Mouse (Mus musculus): Measurements from ENCODE around the gene Arl4d.

Gene Arl4d

DNA sequence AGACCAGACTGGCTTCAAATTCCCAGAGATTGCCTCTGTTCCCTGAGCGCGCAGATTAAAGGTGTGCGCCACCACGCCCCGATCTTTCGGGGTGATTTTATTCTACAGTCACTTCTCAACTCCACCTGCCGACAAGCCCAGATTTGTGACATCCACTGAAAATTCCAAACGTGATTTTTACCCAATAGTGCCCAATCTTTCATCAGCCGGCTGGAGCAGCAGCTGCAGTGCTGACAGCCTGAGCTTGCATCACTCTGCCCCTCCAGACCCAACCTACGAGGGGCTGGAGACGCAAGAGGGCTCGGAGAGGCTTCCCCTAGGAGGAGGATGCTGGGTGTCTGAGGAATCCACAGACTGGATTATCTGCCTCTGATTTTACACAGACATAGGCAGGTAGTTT, 12.3 kb downstream of the Arl4d start:
- 82% methylated on average over 12 of the region's 12 CpGs for WGBS

DNA sequence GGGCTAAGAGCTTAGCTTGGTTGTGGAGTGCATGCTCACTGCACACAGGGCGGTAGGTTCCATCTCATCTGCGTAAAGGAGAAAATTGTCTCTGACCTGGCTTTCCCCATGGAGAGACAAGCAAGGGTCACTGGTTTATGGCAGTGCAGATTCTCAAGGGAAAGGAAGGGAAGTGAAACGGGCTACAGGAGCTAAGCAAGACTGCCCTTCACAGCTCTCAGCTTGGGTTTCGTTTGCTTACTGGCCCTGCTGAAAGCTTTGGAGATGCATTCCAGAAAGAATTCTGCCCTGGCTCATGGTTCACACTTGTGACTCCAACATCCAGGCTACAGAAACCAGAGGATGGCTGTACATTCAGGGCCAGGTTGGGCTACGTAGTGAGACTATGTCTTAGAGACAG, 13.4 kb downstream of the Arl4d start:
- WGBS = 87% methylated on average over 5 of the region's 5 CpGs

DNA sequence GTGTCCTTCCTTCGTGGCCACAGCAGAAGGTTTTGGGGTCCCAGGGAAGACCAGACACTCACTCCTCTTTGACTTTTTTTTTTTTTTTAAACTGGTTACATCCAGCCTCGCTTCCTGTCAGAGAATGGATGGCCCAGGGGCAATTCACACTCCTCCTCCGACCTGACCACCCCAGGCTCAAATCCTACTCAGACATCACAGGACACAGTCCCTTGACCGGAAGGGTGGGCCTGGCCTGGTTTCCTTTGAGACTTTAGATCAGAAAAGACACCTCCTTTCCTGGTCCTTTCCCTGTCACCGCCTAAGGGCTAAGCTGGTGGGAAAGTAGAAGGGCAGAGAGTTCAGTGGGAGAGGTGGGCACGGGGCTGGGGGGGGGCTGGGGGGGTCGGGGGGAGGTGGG, 14.6 kb downstream of the Arl4d start:
- WGBS = 57% methylated on average over 7 of the region's 7 CpGs

DNA sequence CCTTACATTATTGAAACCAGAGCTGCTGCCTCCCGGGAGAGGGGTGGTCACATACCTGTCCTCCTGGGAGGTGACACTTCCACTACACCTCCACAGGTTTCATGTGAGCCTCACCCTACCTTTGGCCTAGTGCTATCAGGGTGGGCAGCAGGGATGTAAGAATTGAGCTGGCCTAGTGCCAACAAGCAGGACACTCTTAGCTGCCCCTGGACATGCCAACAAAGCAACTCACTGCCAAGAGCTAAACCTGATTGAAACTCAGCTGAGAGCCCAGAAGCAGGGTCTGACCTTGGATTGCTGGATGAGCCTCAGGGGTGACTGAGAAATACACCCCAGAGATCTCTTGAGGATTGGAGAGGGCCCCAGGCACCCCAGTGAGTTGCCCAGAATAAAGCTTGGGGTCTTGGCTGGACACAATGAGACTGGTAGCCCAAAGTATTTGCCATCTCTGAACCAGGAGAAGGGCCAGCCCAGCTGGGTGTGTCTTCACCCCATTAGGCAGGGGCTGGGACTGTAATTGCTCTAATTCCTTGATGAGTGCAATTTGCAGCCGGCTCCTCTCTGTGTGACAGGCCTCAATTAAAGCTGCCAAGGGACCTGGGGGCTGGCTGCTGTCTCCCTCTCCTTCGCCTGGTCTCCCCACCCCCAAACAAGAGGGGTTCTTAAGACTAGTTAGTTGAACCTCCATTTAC, 15.4 kb downstream of the Arl4d start:
- 57% methylated on average over 3 of the region's 3 CpGs for WGBS

DNA sequence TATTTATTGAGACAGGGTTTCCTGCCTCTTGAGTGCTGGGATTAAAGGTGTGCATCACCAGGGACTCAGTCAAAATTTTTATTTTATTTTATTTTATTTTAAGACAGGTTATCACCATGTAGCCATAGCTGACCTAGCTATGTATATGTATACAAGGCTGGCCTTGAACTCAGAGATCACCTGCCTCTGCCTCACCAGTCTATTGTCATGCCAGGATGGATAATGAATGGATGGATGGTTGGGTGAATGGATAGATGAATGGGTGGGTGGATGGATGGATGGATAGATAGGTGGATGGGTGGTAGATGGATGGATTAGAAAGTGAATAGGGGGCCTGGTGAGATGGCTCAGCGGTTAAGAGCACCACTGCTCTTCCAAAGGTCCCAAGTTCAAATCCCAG, 16.6 kb downstream of the Arl4d start:
- WGBS = 92% methylated on average over 1 of the region's 1 CpGs

DNA sequence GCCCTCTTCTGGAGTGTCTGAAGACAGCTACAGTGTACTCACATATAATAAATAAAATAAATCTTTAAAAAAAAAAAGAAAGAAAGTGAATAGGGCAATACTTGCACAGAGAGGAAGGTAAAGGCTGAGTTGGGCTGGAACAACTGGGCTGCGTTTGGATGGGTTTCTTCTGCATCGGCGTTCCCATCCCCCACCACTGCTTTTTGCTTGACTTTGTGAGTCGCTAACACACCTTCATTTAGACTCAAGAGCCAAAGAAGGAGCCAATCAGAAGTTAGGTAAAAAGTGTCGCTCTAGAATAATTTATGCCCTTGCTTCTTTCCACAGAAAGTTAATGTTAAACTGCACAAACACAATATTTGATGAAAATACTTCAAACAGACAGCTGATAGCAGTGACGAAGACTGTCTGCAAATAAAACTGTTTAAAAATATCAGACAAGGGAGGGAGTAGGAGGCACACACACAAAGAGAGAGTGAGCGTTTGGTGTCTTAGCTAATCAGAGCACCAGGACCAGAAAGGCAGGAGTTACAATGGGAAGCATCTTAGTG, 17.1 kb downstream of the Arl4d start:
- WGBS = 66% methylated on average over 7 of the region's 7 CpGs

DNA sequence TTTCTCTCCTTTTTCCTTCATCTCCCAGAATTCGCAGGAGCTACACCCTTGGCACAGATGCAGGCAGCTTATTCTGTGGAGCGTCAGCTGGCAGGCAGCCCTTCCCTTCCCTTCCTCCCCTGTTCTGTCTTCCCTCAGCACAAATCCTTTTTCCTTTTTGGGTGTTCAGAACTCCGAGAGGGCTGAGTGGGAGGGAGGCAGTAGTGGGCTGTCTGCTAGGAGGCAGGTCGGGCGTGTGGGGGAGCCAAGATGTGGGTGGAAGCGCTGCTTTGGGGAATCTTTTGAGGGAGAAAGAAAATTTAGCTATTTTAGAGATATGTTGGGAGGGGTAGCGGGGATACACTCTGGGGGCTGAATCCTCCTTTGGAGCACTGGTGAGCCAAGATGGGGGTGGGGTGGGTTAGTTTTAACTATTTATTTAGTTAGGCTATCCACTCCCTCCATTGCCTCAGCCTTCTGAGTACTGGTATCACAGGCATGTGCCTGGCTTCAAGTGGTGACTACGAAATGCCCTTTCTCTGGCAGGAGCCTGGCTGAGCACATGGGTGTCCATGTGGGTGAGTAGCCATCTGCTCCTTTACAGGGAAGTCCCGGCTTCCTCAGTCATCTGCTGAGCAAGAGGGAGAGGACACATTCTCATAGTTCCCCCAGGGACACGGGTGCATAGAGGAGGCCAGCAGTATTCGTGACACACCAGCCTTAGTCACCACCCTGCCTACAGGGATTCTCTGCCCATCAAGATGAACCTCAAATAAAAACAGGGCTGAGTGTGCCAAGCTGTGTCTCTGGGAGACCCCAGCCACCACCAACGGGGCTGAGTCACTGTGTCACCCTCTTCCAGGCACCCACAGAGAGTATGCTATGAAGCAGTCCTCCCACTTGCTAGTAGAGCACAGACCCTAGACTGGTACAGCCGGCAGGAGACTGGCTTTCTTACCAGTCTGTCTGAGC, 22.3 kb downstream of the Arl4d start:
- 15% methylated on average over 13 of the region's 13 CpGs for WGBS

DNA sequence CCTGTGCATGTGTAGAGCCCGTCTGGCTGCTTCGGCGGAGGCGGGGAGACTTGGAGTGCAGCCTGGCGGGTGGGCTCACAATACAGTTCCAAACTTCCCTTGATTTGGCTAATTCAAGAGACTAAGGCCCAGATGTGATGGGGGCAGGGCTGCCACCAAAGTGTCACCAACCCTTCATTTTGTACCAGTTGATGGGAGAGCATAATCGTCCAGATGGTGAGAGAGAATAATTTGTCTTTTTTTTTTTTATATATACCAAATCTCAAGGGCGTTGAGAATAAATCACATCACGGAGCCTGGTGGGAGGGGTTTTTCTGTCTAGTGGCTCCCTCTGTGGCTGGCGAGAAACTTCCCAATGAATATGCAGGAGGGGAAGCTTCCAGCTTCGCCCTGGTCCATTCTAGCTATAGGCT, 24.4 kb downstream of the Arl4d start:
- WGBS = 31% methylated on average over 10 of the region's 10 CpGs

DNA sequence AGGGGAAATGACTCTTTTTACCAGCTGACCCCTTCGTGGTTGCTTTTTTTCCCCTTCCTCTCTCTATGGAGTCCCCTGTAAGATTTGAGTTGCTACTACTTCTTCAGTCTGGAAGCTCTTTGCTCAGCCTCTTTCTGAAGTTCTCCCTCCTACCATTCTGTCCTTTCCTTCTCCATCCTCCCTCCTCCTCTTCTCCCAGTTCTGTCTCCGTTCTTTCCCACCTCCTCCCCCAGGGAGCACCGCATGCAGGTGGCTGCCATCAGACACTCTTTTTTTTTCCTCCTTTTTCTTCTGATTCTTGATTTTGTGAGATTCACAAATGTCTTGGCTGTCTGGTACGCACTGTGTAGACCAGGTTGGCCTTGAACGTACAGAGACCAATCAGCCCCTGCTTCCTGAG, 25.0 kb downstream of the Arl4d start:
- 44% methylated on average over 5 of the region's 5 CpGs for WGBS

DNA sequence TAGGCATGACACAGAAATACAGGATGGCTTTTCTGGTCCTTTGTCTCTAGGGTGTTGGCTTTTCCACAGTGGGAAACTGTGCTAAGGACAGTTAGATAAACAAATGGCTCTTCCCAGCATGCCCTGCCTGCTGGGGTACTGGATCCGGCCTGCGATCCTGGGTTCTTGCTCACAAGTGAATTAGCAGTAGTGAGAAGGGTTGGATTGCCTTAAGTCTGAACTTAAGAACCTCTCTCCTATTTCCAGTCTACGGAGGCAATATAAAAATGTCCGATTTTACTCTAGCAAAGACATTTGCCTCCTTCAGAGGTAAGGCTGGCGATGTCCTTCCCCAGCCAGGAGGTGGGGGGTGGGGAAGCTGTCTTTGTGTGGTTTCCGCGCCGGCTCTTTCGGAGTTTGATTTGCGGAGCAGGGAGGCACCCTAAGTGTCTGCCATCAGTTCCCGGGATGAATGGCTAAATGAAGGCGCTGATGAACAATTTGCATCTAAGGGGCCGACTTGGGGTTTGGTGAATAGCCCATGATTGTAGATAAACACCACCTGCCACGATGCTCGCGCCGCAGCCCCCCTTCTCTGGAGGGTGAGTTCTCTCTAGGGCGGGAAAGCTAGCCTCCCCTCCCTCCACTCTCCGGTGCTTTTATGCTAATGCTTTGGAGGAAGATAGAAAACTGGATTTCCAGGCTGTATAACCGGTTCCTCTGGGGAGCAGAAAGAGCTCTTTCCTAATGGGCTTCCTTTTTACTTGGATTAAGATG, 30.7 kb downstream of the Arl4d start:
- 21% methylated on average over 20 of the region's 20 CpGs for WGBS

DNA sequence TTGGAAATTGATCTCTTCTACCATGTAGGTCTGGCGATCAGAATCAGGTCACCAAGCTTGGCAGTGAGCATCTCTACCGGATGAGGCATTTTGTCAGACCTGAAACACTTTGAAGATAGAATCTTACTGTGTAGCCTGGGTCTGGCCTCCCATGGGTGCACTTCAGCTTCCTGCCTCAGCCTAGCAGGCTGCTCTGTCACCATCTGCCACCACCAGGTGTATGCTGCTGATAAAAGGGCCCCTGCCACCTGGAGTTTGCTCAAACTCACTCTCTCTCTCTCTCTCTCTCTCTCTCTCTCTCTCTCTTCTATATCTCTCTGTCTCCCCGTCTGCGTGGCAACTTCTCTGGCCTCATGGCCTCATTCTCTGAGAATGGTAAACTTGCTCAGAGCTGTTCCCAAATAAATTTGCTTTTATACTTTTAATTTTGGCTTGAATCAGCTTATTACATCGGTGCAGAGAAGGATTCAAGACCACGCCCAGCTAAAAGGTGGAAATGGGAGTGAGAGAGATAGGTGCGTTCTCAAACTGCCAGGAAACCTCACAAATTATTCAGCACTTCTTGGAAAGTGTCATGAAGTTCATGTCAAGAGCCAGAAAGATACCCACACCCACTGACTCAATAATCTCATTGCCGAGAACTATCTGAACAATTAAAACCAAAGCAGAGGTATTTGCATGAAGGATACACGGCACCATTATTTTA, 32.0 kb downstream of the Arl4d start:
- WGBS = 94% methylated on average over 9 of the region's 9 CpGs

DNA sequence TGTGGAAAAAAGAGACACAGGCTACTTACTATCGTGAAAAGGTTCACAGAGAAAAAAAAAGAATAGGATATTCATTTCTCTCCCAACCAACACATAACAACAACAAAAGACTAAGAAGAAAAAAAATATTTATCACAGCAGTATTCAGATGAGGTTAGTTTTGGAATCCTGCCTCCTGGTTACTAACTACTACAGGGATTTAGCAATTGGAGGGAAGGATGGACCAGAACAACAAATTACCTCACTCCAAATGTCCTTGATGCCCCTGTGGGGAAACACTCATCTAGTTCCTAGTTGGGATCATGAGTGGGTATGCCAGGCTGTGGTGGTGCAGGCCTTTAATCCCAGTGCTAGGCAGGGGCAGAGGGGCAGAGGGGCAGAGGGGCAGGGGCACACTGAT, 34.2 kb downstream of the Arl4d start:
- WGBS = 88% methylated on average over 1 of the region's 1 CpGs

DNA sequence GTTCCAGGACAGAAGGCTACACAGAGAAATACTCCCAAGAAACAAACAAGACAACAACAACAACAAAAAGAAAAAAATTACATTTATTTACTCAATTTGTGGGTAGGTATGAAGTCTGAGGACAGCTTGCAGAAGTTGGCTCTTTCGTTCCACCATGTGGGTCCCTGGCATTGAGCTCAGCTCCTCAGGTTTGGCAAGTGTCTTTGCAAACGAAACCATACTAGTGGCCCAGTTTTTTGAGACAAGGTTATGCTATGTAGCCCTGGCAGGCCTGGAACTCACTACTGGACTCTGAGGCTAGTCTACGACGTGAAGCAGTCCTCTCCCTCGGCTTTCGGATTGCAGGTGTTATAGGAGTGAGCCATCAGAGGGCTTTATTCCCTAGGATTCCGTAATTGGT, 34.6 kb downstream of the Arl4d start:
- WGBS = 59% methylated on average over 7 of the region's 7 CpGs

DNA sequence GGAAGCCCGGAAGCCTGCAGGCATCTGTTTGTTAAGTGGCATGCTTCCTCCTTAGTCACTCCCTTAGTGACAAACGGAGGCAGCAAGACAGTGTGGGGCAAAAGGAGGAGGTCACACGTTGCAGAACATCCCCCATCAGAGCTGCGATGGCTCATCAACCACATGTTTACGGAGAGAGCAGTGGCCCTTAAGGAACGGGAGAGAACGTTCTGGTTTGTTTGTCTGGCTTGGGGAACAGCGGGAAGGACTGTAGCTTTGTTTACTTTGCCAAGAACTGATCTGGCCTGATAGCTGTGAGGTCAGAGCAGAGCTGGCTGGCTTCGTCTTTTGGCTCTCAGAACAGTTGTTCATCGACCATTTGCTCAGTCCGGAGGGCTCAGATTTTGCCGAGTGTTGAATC, 35.1 kb downstream of the Arl4d start:
- WGBS = 41% methylated on average over 12 of the region's 12 CpGs

DNA sequence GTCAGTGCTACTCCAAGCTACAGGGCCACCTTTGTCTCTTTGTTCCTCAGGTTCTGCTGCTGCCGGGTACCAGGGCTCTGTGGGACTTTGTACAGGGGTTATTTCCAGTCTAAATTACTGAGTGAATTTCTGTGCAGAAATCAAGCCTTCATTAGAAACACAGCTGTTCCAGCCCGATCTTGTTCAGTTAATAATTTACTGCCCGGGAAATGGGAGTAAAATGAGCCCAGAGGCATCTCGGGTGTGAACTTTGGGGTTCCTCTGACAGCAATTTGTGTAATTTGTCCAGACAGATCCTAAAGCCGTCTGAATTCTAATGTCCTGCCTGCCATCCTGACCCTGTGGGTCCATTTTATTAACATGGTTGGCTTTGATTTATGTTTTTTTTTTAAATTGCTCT, 38.7 kb downstream of the Arl4d start:
- WGBS = 78% methylated on average over 5 of the region's 5 CpGs

DNA sequence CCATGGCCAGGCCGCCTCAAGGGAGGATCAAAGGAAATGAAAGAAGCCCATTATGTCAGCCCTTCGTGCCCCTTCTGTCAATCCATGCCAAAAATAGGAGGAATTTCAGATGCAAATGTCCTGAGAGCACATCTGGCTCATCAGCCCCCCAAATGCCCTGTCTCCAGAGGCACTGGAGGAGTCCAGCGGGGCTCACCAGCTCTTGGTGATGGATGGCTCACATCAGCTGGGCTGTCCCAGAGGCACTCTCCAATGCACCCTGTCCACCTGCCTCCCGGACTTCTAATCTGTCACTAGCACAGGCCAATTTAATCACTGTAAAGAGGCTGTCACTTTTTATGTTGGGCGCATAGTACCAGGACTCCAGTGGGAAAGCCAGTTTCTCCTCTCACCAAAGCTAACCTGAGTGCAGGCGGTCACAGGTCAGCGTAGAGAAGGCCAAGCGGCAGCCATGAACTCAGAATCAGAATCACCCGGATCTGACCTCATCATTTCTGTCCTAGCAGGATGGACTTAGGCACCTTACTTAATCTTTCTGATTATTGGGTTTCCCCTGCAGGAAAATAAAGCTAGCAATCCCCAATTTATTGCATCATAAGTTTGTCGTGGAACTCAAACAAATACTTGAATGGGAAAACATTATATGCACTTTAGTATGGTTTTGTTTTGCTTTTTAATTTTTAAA, 41.6 kb downstream of the Arl4d start:
- 92% methylated on average over 10 of the region's 10 CpGs for WGBS

DNA sequence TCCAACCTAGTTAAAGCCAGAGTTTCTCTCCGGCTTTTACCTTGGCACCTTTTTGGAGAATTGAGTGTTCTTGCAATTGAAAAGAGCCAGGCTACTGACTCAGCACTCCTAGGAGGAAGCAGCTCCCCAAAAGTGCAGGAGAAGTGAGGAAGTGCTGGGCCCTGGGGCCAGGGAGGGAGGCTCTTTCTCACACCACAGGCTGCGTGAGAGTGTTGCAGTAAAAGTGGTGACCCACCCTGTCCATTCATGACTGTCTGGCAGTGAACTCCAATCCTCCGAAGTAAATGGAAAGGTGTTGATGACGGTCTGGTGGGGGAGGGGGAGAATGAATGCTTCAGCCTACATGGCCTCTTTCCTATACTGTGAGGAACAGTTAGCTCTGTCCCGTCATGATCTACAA, 43.1 kb downstream of the Arl4d start:
- WGBS = 72% methylated on average over 5 of the region's 5 CpGs

DNA sequence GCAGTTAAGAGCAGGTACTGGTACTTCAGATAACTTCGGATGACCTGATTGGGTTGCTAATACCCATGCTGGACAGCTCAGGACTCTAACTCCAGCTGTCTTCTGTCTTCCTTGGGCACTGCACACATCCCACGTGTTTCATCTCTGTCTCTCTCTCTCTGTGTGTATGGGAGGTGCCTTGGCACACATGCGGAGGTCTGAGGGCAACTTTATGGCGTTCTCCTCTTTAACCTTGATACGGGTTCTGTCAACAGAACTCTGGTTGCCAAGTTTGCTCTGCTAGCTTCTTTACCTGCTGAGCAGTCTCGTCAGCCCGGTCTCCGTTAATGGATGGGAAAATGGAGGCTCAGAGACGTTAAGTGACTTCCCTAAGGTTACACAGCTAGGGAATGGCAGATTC, 47.5 kb downstream of the Arl4d start:
- WGBS = 94% methylated on average over 9 of the region's 9 CpGs

DNA sequence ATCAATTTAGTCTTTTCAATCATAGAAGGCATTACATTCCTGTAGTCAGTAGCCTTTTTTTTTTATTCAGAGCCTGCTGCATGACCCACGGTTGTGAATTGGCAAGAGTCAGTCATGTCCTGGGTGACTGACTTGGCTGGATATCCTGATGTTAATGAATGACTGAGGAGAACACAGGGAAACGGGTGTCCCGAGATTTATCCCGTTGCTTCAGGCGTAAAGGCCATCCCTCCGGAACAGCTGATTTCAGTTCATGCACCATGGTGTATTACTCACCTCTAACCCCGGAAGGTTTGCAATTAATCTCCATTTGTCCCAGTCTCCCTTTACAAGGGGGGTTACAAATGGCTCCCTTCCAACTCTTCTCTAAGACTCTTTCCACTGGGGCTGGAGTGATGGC, 48.7 kb downstream of the Arl4d start:
- 79% methylated on average over 7 of the region's 7 CpGs for WGBS
